Mouse (Mus musculus) left cerebral cortex, postnatal 10 days (tissue): Measurements from ENCODE around the gene Lima1. TPM values are rescaled to one million over a fixed set of nuclear protein-coding genes. Genes with fewer than 3 reads are reported as not detected.

Experiments
- total RNA-seq, 2 experiments: library from RNA; stranded (reverse); gene quantifications; 2 replicates each; pipeline ENCODE4 v1.2.3; 2021

The Lima1 gene
- total RNA-seq, 2 experiments from 2014 or later: 8.2 to 9.8 TPM

Other genes starting within 250 kb of the Lima1 start
- gene Racgap1, start 223.8 kb downstream of the Lima1 start, total RNA-seq: 10 to 100 TPM; 15.6 to 16.9 TPM
- 10 to 100 TPM; 94.8 to 99.2 TPM for gene Asic1, start 205.1 kb downstream of the Lima1 start, total RNA-seq
- 100 to 1,000 TPM; 126 to 129 TPM for gene Smarcd1, start 173.3 kb downstream of the Lima1 start, total RNA-seq
- 1 to 10 TPM; 1.6 to 4.7 TPM for gene Gm17349, start 170.0 kb downstream of the Lima1 start, total RNA-seq
- 10 to 100 TPM; 13.9 to 16.9 TPM for gene Gpd1, start 157.9 kb downstream of the Lima1 start, total RNA-seq
- 10 to 100 TPM; 96.8 to 99.0 TPM for gene Cox14, start 149.8 kb downstream of the Lima1 start, total RNA-seq
- 10 to 100 TPM; 43.6 to 47.2 TPM for gene Cers5, start 102.6 kb downstream of the Lima1 start, total RNA-seq
- not detected for gene Fam186a, start 91.6 kb upstream of the Lima1 start, total RNA-seq
- 10 to 100 TPM; 47.2 to 53.2 TPM for gene Larp4, start 94.6 kb upstream of the Lima1 start, total RNA-seq
- gene Dip2b, start 163.2 kb upstream of the Lima1 start, total RNA-seq: 10 to 100 TPM; 58.0 to 61.8 TPM